Mouse (Mus musculus) MEL (cell line): Measurements from ENCODE around the gene Endog. TPM values are rescaled to one million over a fixed set of nuclear protein-coding genes. Genes with fewer than 3 reads are reported as not detected.

Experiments used
- DNase-seq: peaks from one replicate; pipeline ENCODE4 v3.0.0; 2011; ENCODE audit warnings: low read depth, low spot score
- H3K27ac ChIP-seq: 2 replicates; pipeline ENCODE4 v1.5.1; 2012; ENCODE audit warnings: low read depth, mild to moderate bottlenecking, control low read depth, low read length, moderate library complexity; ENCODE audit not compliant: control insufficient read depth
- H3K27me3 ChIP-seq, 2 experiments: fragments of 150-350 bp in 1 of 2; sonication (generic) in 1 of 2; 2 replicates each; pipeline ENCODE4 v1.6.1; 2012; ENCODE audit warnings: low read length in 2 of 2, mild to moderate bottlenecking in 2 of 2, improper control_type of control experiment in 1 of 2, moderate library complexity in 1 of 2; ENCODE audit not compliant: insufficient read depth in 2 of 2, control insufficient read depth in 1 of 2
- H3K36me3 ChIP-seq, 2 experiments: 2 replicates each; pipeline ENCODE4 v1.6.1; 2012 to 2014; ENCODE audit warnings: low read length in 2 of 2, improper control_type of control experiment in 1 of 2, inconsistent platforms in 1 of 2, mild to moderate bottlenecking in 1 of 2; ENCODE audit not compliant: insufficient read depth in 2 of 2, control insufficient read depth in 1 of 2
- H3K4me1 ChIP-seq, 2 experiments: fragments of 150-350 bp in 1 of 2; sonication (generic) in 1 of 2; 2 replicates each; pipeline ENCODE4 v1.6.1; 2012; ENCODE audit warnings: low read length in 2 of 2, improper control_type of control experiment in 1 of 2, mild to moderate bottlenecking in 1 of 2; ENCODE audit not compliant: insufficient read depth in 2 of 2, control insufficient read depth in 1 of 2
- H3K4me3 ChIP-seq, 2 experiments: fragments of 150-350 bp in 1 of 2; sonication (generic) in 1 of 2; 2 replicates each; pipeline ENCODE4 v1.5.1; 2012; ENCODE audit warnings: low read depth in 2 of 2, low read length in 2 of 2, mild to moderate bottlenecking in 2 of 2, moderate library complexity in 2 of 2, control low read depth in 1 of 2, improper control_type of control experiment in 1 of 2; ENCODE audit not compliant: control insufficient read depth in 1 of 2, insufficient read depth in 1 of 2
- H3K79me2 ChIP-seq: 2 replicates; pipeline ENCODE4 v1.6.1; 2012; ENCODE audit warnings: mild to moderate bottlenecking, low read length, moderate library complexity; ENCODE audit not compliant: control insufficient read depth, poor library complexity, insufficient read depth
- H3K9ac ChIP-seq: 2 replicates; pipeline ENCODE4 v1.6.1; 2012; ENCODE audit warnings: low read depth, mild to moderate bottlenecking, control low read depth, low read length, moderate library complexity; ENCODE audit not compliant: control insufficient read depth, poor library complexity, severe bottlenecking
- H3K9me3 ChIP-seq: fragments of 150-350 bp; sonication (generic); replicated peaks from 2 replicates; pipeline ENCODE4 v1.6.1; 2012; ENCODE audit warnings: mild to moderate bottlenecking, low read length, improper control_type of control experiment, moderate library complexity; ENCODE audit not compliant: insufficient read depth
- BHLHE40 ChIP-seq: IDR thresholded peaks from 2 replicates; pipeline ENCODE4 v1.6.1; 2012; ENCODE audit warnings: low read depth, mild to moderate bottlenecking, inconsistent platforms, low read length, improper control_type of control experiment, borderline replicate concordance
- CHD1 ChIP-seq: IDR thresholded peaks from 2 replicates; pipeline ENCODE4 v1.6.1; 2012; ENCODE audit warnings: low read depth, mild to moderate bottlenecking, inconsistent platforms, low read length, improper control_type of control experiment
- CTCF ChIP-seq, 3 experiments: IDR thresholded peaks in 2 of 3; conservative IDR thresholded peaks in 1 of 3; 2 replicates each; pipeline ENCODE4 v1.5.1; 2011 to 2012; ENCODE audit warnings: low read length in 3 of 3, low read depth in 2 of 3, mild to moderate bottlenecking in 2 of 3, improper control_type of control experiment in 1 of 3, inconsistent platforms in 1 of 3, mixed read lengths in 1 of 3, moderate library complexity in 1 of 3; ENCODE audit not compliant: control insufficient read depth in 1 of 3, insufficient read depth in 1 of 3, poor library complexity in 1 of 3, severe bottlenecking in 1 of 3
- E2F4 ChIP-seq: IDR thresholded peaks from 2 replicates; pipeline ENCODE4 v1.6.1; 2011; ENCODE audit warnings: low read depth, low read length, improper control_type of control experiment, borderline replicate concordance
- ELF1 ChIP-seq: IDR thresholded peaks from 2 replicates; pipeline ENCODE4 v1.6.1; 2014; ENCODE audit warnings: low read depth, mild to moderate bottlenecking, inconsistent platforms, low read length, improper control_type of control experiment, moderate library complexity
- EP300 ChIP-seq, 2 experiments: IDR thresholded peaks; 2 replicates each; pipeline ENCODE4 v1.6.1; 2011; ENCODE audit warnings: improper control_type of control experiment in 2 of 2, low read length in 2 of 2, low read depth in 1 of 2, mild to moderate bottlenecking in 1 of 2
- ETS1 ChIP-seq: IDR thresholded peaks from 2 replicates; pipeline ENCODE4 v1.6.1; 2012; ENCODE audit warnings: low read depth, mild to moderate bottlenecking, inconsistent platforms, low read length, improper control_type of control experiment, moderate library complexity
- GABPA ChIP-seq: IDR thresholded peaks from 2 replicates; pipeline ENCODE4 v1.6.1; 2012; ENCODE audit warnings: low read depth, mild to moderate bottlenecking, inconsistent platforms, low read length, improper control_type of control experiment, moderate library complexity
- GATA1 ChIP-seq: IDR thresholded peaks from 2 replicates; pipeline ENCODE4 v1.6.1; 2011; ENCODE audit warnings: low read depth, low read length, improper control_type of control experiment
- HCFC1 ChIP-seq: IDR thresholded peaks from 2 replicates; pipeline ENCODE4 v1.6.1; 2012; ENCODE audit warnings: low read depth, mild to moderate bottlenecking, inconsistent platforms, low read length, improper control_type of control experiment, moderate library complexity
- JUND ChIP-seq: IDR thresholded peaks from 2 replicates; pipeline ENCODE4 v1.6.1; 2011; ENCODE audit warnings: low read depth, mild to moderate bottlenecking, improper control_type of control experiment, low read length
- MAX ChIP-seq: IDR thresholded peaks from 2 replicates; pipeline ENCODE4 v1.6.1; 2011; ENCODE audit warnings: low read length, improper control_type of control experiment
- MEF2A ChIP-seq: IDR thresholded peaks from 2 replicates; pipeline ENCODE4 v1.6.1; 2014; ENCODE audit warnings: low read depth, mild to moderate bottlenecking, inconsistent platforms, low read length, improper control_type of control experiment; ENCODE audit not compliant: poor library complexity, insufficient replicate concordance, severe bottlenecking; ENCODE audit errors: extremely low read depth
- MXI1 ChIP-seq: IDR thresholded peaks from 2 replicates; pipeline ENCODE4 v1.6.1; 2011; ENCODE audit warnings: mild to moderate bottlenecking, low read depth, low read length, improper control_type of control experiment
- MYB ChIP-seq: IDR thresholded peaks from 2 replicates; pipeline ENCODE4 v1.6.1; 2011; ENCODE audit warnings: mild to moderate bottlenecking, low read depth, low read length, improper control_type of control experiment
- NELFE ChIP-seq: IDR thresholded peaks from 2 replicates; pipeline ENCODE4 v1.6.1; 2011; ENCODE audit warnings: low read depth, low read length, improper control_type of control experiment
- NRF1 ChIP-seq: IDR thresholded peaks from 2 replicates; pipeline ENCODE4 v1.6.1; 2014; ENCODE audit warnings: low read depth, mild to moderate bottlenecking, inconsistent platforms, low read length, improper control_type of control experiment, moderate library complexity; ENCODE audit not compliant: poor library complexity, insufficient read depth, severe bottlenecking
- POLR2A ChIP-seq, 2 experiments: IDR thresholded peaks; 2 replicates each; pipeline ENCODE4 v1.6.1; 2011 to 2012; ENCODE audit warnings: low read length in 2 of 2, mild to moderate bottlenecking in 2 of 2, control low read depth in 1 of 2, improper control_type of control experiment in 1 of 2, low read depth in 1 of 2, moderate library complexity in 1 of 2; ENCODE audit not compliant: control insufficient read depth in 1 of 2, insufficient read depth in 1 of 2, poor library complexity in 1 of 2
- POLR2AphosphoS2 ChIP-seq: IDR thresholded peaks from 2 replicates; pipeline ENCODE4 v1.6.1; 2011; ENCODE audit warnings: low read length, improper control_type of control experiment
- POLR2AphosphoS5 ChIP-seq: IDR thresholded peaks from 2 replicates; pipeline ENCODE4 v1.6.1; 2012; ENCODE audit warnings: low read depth, borderline replicate concordance, mild to moderate bottlenecking, inconsistent platforms, low read length, moderate library complexity, mixed read lengths
- RAD21 ChIP-seq: IDR thresholded peaks from 2 replicates; pipeline ENCODE4 v1.6.1; 2011; ENCODE audit warnings: mild to moderate bottlenecking, low read depth, low read length, improper control_type of control experiment
- TAL1 ChIP-seq: IDR thresholded peaks from 2 replicates; pipeline ENCODE4 v1.6.1; 2012; ENCODE audit warnings: mild to moderate bottlenecking, inconsistent platforms, low read length, moderate library complexity, mixed read lengths
- TBP ChIP-seq: IDR thresholded peaks from 2 replicates; pipeline ENCODE4 v1.8.0; 2011; ENCODE audit warnings: low read depth, low read length, improper control_type of control experiment
- TCF12 ChIP-seq: IDR thresholded peaks from 2 replicates; pipeline ENCODE4 v1.6.1; 2014; ENCODE audit warnings: low read depth, mild to moderate bottlenecking, inconsistent platforms, low read length, improper control_type of control experiment, moderate library complexity
- UBTF ChIP-seq: IDR thresholded peaks from 2 replicates; pipeline ENCODE4 v1.6.1; 2012; ENCODE audit warnings: low read depth, mild to moderate bottlenecking, inconsistent platforms, low read length, improper control_type of control experiment, moderate library complexity, borderline replicate concordance; ENCODE audit not compliant: insufficient read depth
- USF1 ChIP-seq: IDR thresholded peaks from 2 replicates; pipeline ENCODE4 v1.6.1; 2014; ENCODE audit warnings: low read depth, mild to moderate bottlenecking, inconsistent platforms, low read length, improper control_type of control experiment, moderate library complexity
- USF2 ChIP-seq, 2 experiments: IDR thresholded peaks; 2 replicates each; pipeline ENCODE4 v1.6.1; 2011 to 2012; ENCODE audit warnings: improper control_type of control experiment in 2 of 2, low read length in 2 of 2, borderline replicate concordance in 1 of 2, inconsistent platforms in 1 of 2, low read depth in 1 of 2, mild to moderate bottlenecking in 1 of 2; ENCODE audit not compliant: insufficient read depth in 1 of 2
- ZKSCAN1 ChIP-seq: IDR thresholded peaks from 2 replicates; pipeline ENCODE4 v1.6.1; 2012; ENCODE audit warnings: low read depth, mild to moderate bottlenecking, inconsistent platforms, low read length, improper control_type of control experiment, moderate library complexity
- polyA plus RNA-seq, 2 experiments: library from polyadenylated mRNA; stranded (reverse) in 1 of 2; unstranded in 1 of 2; fragments of >175 nt in 1 of 2; fragments of >200 nt in 1 of 2; gene quantifications; 2 replicates each; pipeline versions ENCODE4 v1.2.1 to v1.2.4; 2012; ENCODE audit warnings: low replicate concordance in 2 of 2, low read depth in 1 of 2; ENCODE audit not compliant: insufficient read length in 2 of 2, insufficient read depth in 1 of 2, missing spikeins in 1 of 2
- total RNA-seq: library from RNA; depleted of rRNA; stranded (reverse); fragments of 300-350 nt; gene quantifications from 2 replicates; pipeline ENCODE4 v1.2.3, GENCODE M21; 2012

The Endog gene
- total and polyA plus RNA-seq, 3 experiments, result 19.4 to 27.2 TPM; not detected in 1

GRCm38 (mm10) chr2:30212169-30212545, 40.9 kb downstream of the Endog start:
- no peaks in the 10 kb centered on the region for H3K36me3 ChIP-seq
- H3K4me3 ChIP-seq, result no peak overlapping the region
- TF ChIP-seq CTCF (IDR thresholded peaks at IDR 0.05 in 2 of 3, conservative IDR thresholded peaks at IDR 0.05 in 1 of 3; ENCODE audit: control insufficient read depth in 1 of 3, insufficient read depth in 1 of 3, low read depth in 2 of 3, low read length in 3 of 3, poor library complexity in 1 of 3, severe bottlenecking in 1 of 3) (no peak), CHD1 (no peak), JUND (no peak), USF1 (no peak), TCF12 (no peak), RAD21 (no peak), GATA1 (no peak), POLR2AphosphoS5 (no peak), BHLHE40 (no peak), ELF1 (no peak), NELFE (no peak), GABPA (no peak), MXI1 (no peak), EP300 (IDR thresholded peaks at IDR 0.05; ENCODE audit: low read depth in 1 of 2, low read length in 2 of 2) (no peak), POLR2AphosphoS2 (no peak), E2F4 (no peak), ETS1 (no peak)
- TF ChIP-seq, all 39 proteins: peak for 0
- Histone ChIP-seq H3K27me3 (peaks cover 0 to 2% of the 10 kb centered on the region in 2 experiments; a peak in 1 of 4 replicates), H3K27ac (no peak overlapping the region), H3K79me2 (no peaks in the 10 kb centered on the region), H3K9ac (no peak overlapping the region), H3K9me3 (no peaks in the 10 kb centered on the region), H3K4me1 (no peaks in the 10 kb centered on the region)
- DNase-seq, result no peak

- H3K4me1 ChIP-seq, result no peaks in the 10 kb centered on the region
- H3K27ac ChIP-seq, result no peak overlapping the region
- H3K4me3 ChIP-seq, result no peak overlapping the region
- no peaks in the 10 kb centered on the region for H3K9me3 ChIP-seq
- DNase-seq, result no peak
- TF ChIP-seq ELF1 (no peak), MAX (no peak), MYB (no peak), TBP (no peak), GATA1 (no peak), USF2 (IDR thresholded peaks at IDR 0.05; ENCODE audit: borderline replicate concordance in 1 of 2, insufficient read depth in 1 of 2, low read depth in 1 of 2, low read length in 2 of 2) (no peak), GABPA (no peak), CHD1 (no peak), MEF2A (no peak), ZKSCAN1 (no peak), JUND (no peak), POLR2AphosphoS5 (no peak), NRF1 (no peak), HCFC1 (no peak), TCF12 (no peak), EP300 (IDR thresholded peaks at IDR 0.05; ENCODE audit: low read depth in 1 of 2, low read length in 2 of 2) (no peak), UBTF (no peak), POLR2A (IDR thresholded peaks at IDR 0.05; ENCODE audit: control insufficient read depth in 1 of 2, insufficient read depth in 1 of 2, low read depth in 1 of 2, low read length in 2 of 2, poor library complexity in 1 of 2) (no peak), TAL1 (no peak)
- H3K9ac ChIP-seq, result no peak overlapping the region
- peaks cover 0 to 2% of the 10 kb centered on the region in 2 experiments; a peak in 1 of 4 replicates for H3K27me3 ChIP-seq
- H3K79me2 ChIP-seq, result no peaks in the 10 kb centered on the region
- no peaks in the 10 kb centered on the region for H3K36me3 ChIP-seq
Measured at GRCm38 (mm10) chr2:30212951-30213350, 41.7 kb downstream of the Endog start.
